Mouse (Mus musculus) olfactory bulb, adult 2 months (tissue): ENCODE measurements at regions not wholly inside any gene's neighbourhood (a gene's known extent, or its start where the extent isn't known, plus 50 kb on each side); places are given as distances from the start of the nearest gene placed in this dataset.

Experiments used
- CTCF ChIP-seq: fragments of 200-500 bp; IDR thresholded peaks from 2 replicates; pipeline ENCODE4 v1.5.1; 2012; ENCODE audit warnings: low read depth, mild to moderate bottlenecking, low read length, moderate library complexity; ENCODE audit not compliant: insufficient read depth
- POLR2A ChIP-seq: fragments of 200-500 bp; IDR thresholded peaks from 2 replicates; pipeline ENCODE4 v1.6.1; 2012; ENCODE audit warnings: mild to moderate bottlenecking, low read depth, low read length, moderate library complexity; ENCODE audit not compliant: insufficient read depth

- TF ChIP-seq CTCF (no peak), POLR2A (no peak)
These were observed 527.2 kb downstream of the Triml1 start for GRCm38 (mm10) chr8:42614077-42614476.
